Mouse (Mus musculus) olfactory bulb, adult 2 months (tissue): ENCODE results near the gene Phactr1.

ENCODE experiments used
- CTCF ChIP-seq: fragments of 200-500 bp; IDR thresholded peaks from 2 replicates; pipeline ENCODE4 v1.5.1; 2012; ENCODE audit warnings: low read depth, mild to moderate bottlenecking, low read length, moderate library complexity; ENCODE audit not compliant: insufficient read depth
- POLR2A ChIP-seq: fragments of 200-500 bp; IDR thresholded peaks from 2 replicates; pipeline ENCODE4 v1.6.1; 2012; ENCODE audit warnings: mild to moderate bottlenecking, low read depth, low read length, moderate library complexity; ENCODE audit not compliant: insufficient read depth

GRCm38 (mm10) chr13:42724011-42724410 is 43.6 kb downstream of the Phactr1 start:
- TF ChIP-seq POLR2A, result no peak
- no peak for TF ChIP-seq CTCF
